Mouse (Mus musculus): ENCODE results near the gene Gm11733. TPM values are rescaled to one million over a fixed set of nuclear protein-coding genes. Genes with fewer than 3 reads are reported as not detected.

The Gm11733 gene
- total and polyA plus RNA-seq, 2 experiments, result not detected

GRCm38 (mm10) chr11:117515718-117516421 lies 31.7 kb downstream of the Gm11733 start:
- H3K9ac ChIP-seq (ENCODE audit: low read depth, low read length), result no peak overlapping the region
- TF ChIP-seq CTCF (IDR thresholded peaks at IDR 0.05; ENCODE audit: low read depth, low read length), result no peak
- TF ChIP-seq POLR2A (IDR thresholded peaks at IDR 0.05; ENCODE audit: extremely low read depth, insufficient read depth, low read length), result no peak
- H3K79me2 ChIP-seq (ENCODE audit: control insufficient read depth, insufficient read depth, low read length), result no peaks in the 10 kb centered on the region
- DNase-seq (ENCODE audit: extremely low read depth, low read depth, low spot score), result no peak
- H3K4me1 ChIP-seq (ENCODE audit: control insufficient read depth, insufficient read depth, low read length), result no peaks in the 10 kb centered on the region
- WGBS, result 79% methylated on average over 10 of the region's 10 CpGs
- no peak overlapping the region for H3K27ac ChIP-seq (replicated peaks; ENCODE audit: insufficient read depth, low read depth, low read length)
- H3K4me3 ChIP-seq (ENCODE audit: insufficient read depth, low read depth, low read length), result no peak overlapping the region
- H3K36me3 ChIP-seq (ENCODE audit: control insufficient read depth, insufficient read depth, low read length), result no peaks in the 10 kb centered on the region
- no peaks in the 10 kb centered on the region for H3K27me3 ChIP-seq (ENCODE audit: control insufficient read depth, insufficient read depth, low read length)

GRCm38 (mm10) chr11:117516422-117516796 lies 32.2 kb downstream of the Gm11733 start:
- no peak for TF ChIP-seq CTCF (IDR thresholded peaks at IDR 0.05; ENCODE audit: low read depth, low read length)
- no peak for TF ChIP-seq POLR2A (IDR thresholded peaks at IDR 0.05; ENCODE audit: extremely low read depth, insufficient read depth, low read length)
- no peak for DNase-seq (ENCODE audit: extremely low read depth, low read depth, low spot score)
- Histone ChIP-seq H3K9ac (ENCODE audit: low read depth, low read length) (no peak overlapping the region), H3K27ac (replicated peaks; ENCODE audit: insufficient read depth, low read depth, low read length) (no peak overlapping the region), H3K27me3 (ENCODE audit: control insufficient read depth, insufficient read depth, low read length) (no peaks in the 10 kb centered on the region), H3K4me1 (ENCODE audit: control insufficient read depth, insufficient read depth, low read length) (no peaks in the 10 kb centered on the region), H3K79me2 (ENCODE audit: control insufficient read depth, insufficient read depth, low read length) (no peaks in the 10 kb centered on the region), H3K36me3 (ENCODE audit: control insufficient read depth, insufficient read depth, low read length) (no peaks in the 10 kb centered on the region), H3K4me3 (ENCODE audit: insufficient read depth, low read depth, low read length) (no peak overlapping the region)
- 86% methylated on average over 3 of the region's 3 CpGs for WGBS

GRCm38 (mm10) chr11:117521906-117522780 lies 38.0 kb downstream of the Gm11733 start:
- no peaks in the 10 kb centered on the region for H3K79me2 ChIP-seq (ENCODE audit: control insufficient read depth, insufficient read depth, low read length)
- DNase-seq (ENCODE audit: extremely low read depth, low read depth, low spot score), result no peak
- H3K36me3 ChIP-seq (ENCODE audit: control insufficient read depth, insufficient read depth, low read length), result no peaks in the 10 kb centered on the region
- H3K9ac ChIP-seq (ENCODE audit: low read depth, low read length), result no peak overlapping the region
- H3K27me3 ChIP-seq (ENCODE audit: control insufficient read depth, insufficient read depth, low read length), result no peaks in the 10 kb centered on the region
- WGBS, result 82% methylated on average over 13 of the region's 13 CpGs
- no peak overlapping the region for H3K27ac ChIP-seq (replicated peaks; ENCODE audit: insufficient read depth, low read depth, low read length)
- no peak for TF ChIP-seq CTCF (IDR thresholded peaks at IDR 0.05; ENCODE audit: low read depth, low read length)
- no peak for TF ChIP-seq POLR2A (IDR thresholded peaks at IDR 0.05; ENCODE audit: extremely low read depth, insufficient read depth, low read length)
- no peak overlapping the region for H3K4me3 ChIP-seq (ENCODE audit: insufficient read depth, low read depth, low read length)
- H3K4me1 ChIP-seq (ENCODE audit: control insufficient read depth, insufficient read depth, low read length), result no peaks in the 10 kb centered on the region

GRCm38 (mm10) chr11:117522879-117523519 lies 38.8 kb downstream of the Gm11733 start:
- Histone ChIP-seq H3K27me3 (ENCODE audit: control insufficient read depth, insufficient read depth, low read length) (no peaks in the 10 kb centered on the region), H3K79me2 (ENCODE audit: control insufficient read depth, insufficient read depth, low read length) (no peaks in the 10 kb centered on the region), H3K4me1 (ENCODE audit: control insufficient read depth, insufficient read depth, low read length) (no peaks in the 10 kb centered on the region), H3K9ac (ENCODE audit: low read depth, low read length) (no peak overlapping the region), H3K36me3 (ENCODE audit: control insufficient read depth, insufficient read depth, low read length) (no peaks in the 10 kb centered on the region), H3K27ac (replicated peaks; ENCODE audit: insufficient read depth, low read depth, low read length) (no peak overlapping the region), H3K4me3 (ENCODE audit: insufficient read depth, low read depth, low read length) (no peak overlapping the region)
- 73% methylated on average over 16 of the region's 16 CpGs for WGBS
- no peak for DNase-seq (ENCODE audit: extremely low read depth, low read depth, low spot score)
- no peak for TF ChIP-seq POLR2A (IDR thresholded peaks at IDR 0.05; ENCODE audit: extremely low read depth, insufficient read depth, low read length)
- no peak for TF ChIP-seq CTCF (IDR thresholded peaks at IDR 0.05; ENCODE audit: low read depth, low read length)

GRCm38 (mm10) chr11:117525606-117526349 lies 41.6 kb downstream of the Gm11733 start:
- WGBS, result 19% methylated on average over 18 of the region's 18 CpGs
- Histone ChIP-seq H3K27me3 (ENCODE audit: control insufficient read depth, insufficient read depth, low read length) (no peaks in the 10 kb centered on the region), H3K36me3 (ENCODE audit: control insufficient read depth, insufficient read depth, low read length) (no peaks in the 10 kb centered on the region), H3K9ac (ENCODE audit: low read depth, low read length) (no peak overlapping the region), H3K4me1 (ENCODE audit: control insufficient read depth, insufficient read depth, low read length) (no peaks in the 10 kb centered on the region), H3K27ac (replicated peaks; ENCODE audit: insufficient read depth, low read depth, low read length) (no peak overlapping the region), H3K79me2 (ENCODE audit: control insufficient read depth, insufficient read depth, low read length) (no peaks in the 10 kb centered on the region), H3K4me3 (ENCODE audit: insufficient read depth, low read depth, low read length) (no peak overlapping the region)
- TF ChIP-seq CTCF (IDR thresholded peaks at IDR 0.05; ENCODE audit: low read depth, low read length), result no peak
- no peak for TF ChIP-seq POLR2A (IDR thresholded peaks at IDR 0.05; ENCODE audit: extremely low read depth, insufficient read depth, low read length)
- no peak for DNase-seq (ENCODE audit: extremely low read depth, low read depth, low spot score)
